Mouse (Mus musculus) embryonic fibroblast, embryonic 13.5 days (primary cell): ENCODE results near the gene Cartpt.

Experiments used
- CTCF ChIP-seq: IDR thresholded peaks from 2 replicates; pipeline ENCODE4 v1.5.1; 2011; ENCODE audit warnings: mild to moderate bottlenecking, control low read depth, low read length, moderate library complexity, borderline replicate concordance; ENCODE audit not compliant: insufficient read depth
- POLR2A ChIP-seq: IDR thresholded peaks from 2 replicates; pipeline ENCODE4 v1.6.1; 2011; ENCODE audit warnings: low read depth, mild to moderate bottlenecking, control low read depth, low read length, moderate library complexity

GRCm38 (mm10) chr13:99868438-99868837 is 32.5 kb downstream of the Cartpt start:
- no peak for TF ChIP-seq POLR2A
- TF ChIP-seq CTCF, result 0 out of 2 replicates have a peak, but pooled peaks have one; percentile 6
